Mouse (Mus musculus) midbrain, embryonic 15.5 days (tissue): Measurements from ENCODE around the gene Tent2. TPM values are rescaled to one million over a fixed set of nuclear protein-coding genes. Genes with fewer than 3 reads are reported as not detected.
A peak's percentile ranks its signal among the peaks of the same experiment; 100 is the strongest.

ENCODE experiments used
- ATAC-seq: fragments of 200-750 bp; cut with Nextera tagmentation; replicated peaks from 2 replicates; pipeline ENCODE4 v1.8.0; 2017; ENCODE audit warnings: moderate TSS enrichment
- H3K27ac ChIP-seq: fragments of 300-500 bp; sonication (generic); 2 replicates; pipeline ENCODE4 v1.5.1; 2015; ENCODE audit warnings: mild to moderate bottlenecking, inconsistent platforms
- H3K27me3 ChIP-seq: fragments of 300-500 bp; sonication (generic); replicated peaks from 2 replicates; pipeline ENCODE4 v1.6.1; 2015; ENCODE audit warnings: inconsistent platforms
- H3K36me3 ChIP-seq: fragments of 300-500 bp; sonication (generic); replicated peaks from 2 replicates; pipeline ENCODE4 v1.6.1; 2015; ENCODE audit warnings: inconsistent platforms
- H3K4me1 ChIP-seq: fragments of 300-500 bp; sonication (generic); 2 replicates; pipeline ENCODE4 v1.6.1; 2015; ENCODE audit warnings: inconsistent platforms
- H3K4me2 ChIP-seq: fragments of 300-500 bp; sonication (generic); 2 replicates; pipeline ENCODE4 v1.6.1; 2015; ENCODE audit warnings: inconsistent platforms, mild to moderate bottlenecking, moderate library complexity
- H3K4me3 ChIP-seq: fragments of 300-500 bp; sonication (generic); 2 replicates; pipeline ENCODE4 v1.5.1; 2015; ENCODE audit warnings: mild to moderate bottlenecking, inconsistent platforms
- H3K9ac ChIP-seq: fragments of 300-500 bp; sonication (generic); 2 replicates; pipeline ENCODE4 v1.6.1; 2015; ENCODE audit warnings: mild to moderate bottlenecking, inconsistent platforms
- H3K9me3 ChIP-seq: fragments of 300-500 bp; sonication (generic); 2 replicates; pipeline ENCODE4 v1.6.1; 2016; ENCODE audit warnings: inconsistent platforms
- WGBS: fragments of 180-500 bp; shearing (Covaris S2); methylation state at CpG from one replicate; pipeline ENCODE4 v1.1.7; 2015; ENCODE audit warnings: mixed read lengths; 5-methylcytosine and 5-hydroxymethylcytosine counted together
- polyA plus RNA-seq: library from polyadenylated mRNA; unstranded; fragments of >200 nt; fragmentation: Nextera tagmentation; extraction: Ambion mirVana; gene quantifications from 2 replicates; pipeline ENCODE4 v1.2.1, GENCODE M21; 2015

Gene Tent2
- polyA plus RNA-seq, 1 experiment from 2014 or later: 36.1 TPM

- no peak overlapping the region for H3K4me2 ChIP-seq
- H3K4me3 ChIP-seq: no peak overlapping the region
- ATAC-seq: no peak
- no peak overlapping the region for H3K9ac ChIP-seq
- no peaks in the 10 kb centered on the region for H3K36me3 ChIP-seq
- no peaks in the 10 kb centered on the region for H3K27me3 ChIP-seq
- 91% methylated on average over 1 of the region's 1 CpGs for WGBS
- H3K9me3 ChIP-seq: no peaks in the 10 kb centered on the region
- no peak overlapping the region for H3K27ac ChIP-seq
- no peaks in the 10 kb centered on the region for H3K4me1 ChIP-seq
Measured at GRCm38 (mm10) chr13:93136251-93136650, 55.9 kb downstream of the Tent2 start.

GRCm38 (mm10) chr13:93135501-93135900 lies 56.7 kb downstream of the Tent2 start:
- H3K9me3 ChIP-seq: no peaks in the 10 kb centered on the region
- WGBS: 88% methylated on average over 2 of the region's 2 CpGs
- no peak for ATAC-seq
- no peaks in the 10 kb centered on the region for H3K36me3 ChIP-seq
- H3K4me3 ChIP-seq: no peak overlapping the region
- H3K9ac ChIP-seq: no peak overlapping the region
- no peak overlapping the region for H3K4me2 ChIP-seq
- H3K4me1 ChIP-seq: no peaks in the 10 kb centered on the region
- no peaks in the 10 kb centered on the region for H3K27me3 ChIP-seq
- no peak overlapping the region for H3K27ac ChIP-seq

GRCm38 (mm10) chr13:93130674-93131073 lies 61.5 kb downstream of the Tent2 start:
- H3K9ac ChIP-seq: no peak overlapping the region
- H3K4me1 ChIP-seq: no peaks in the 10 kb centered on the region
- no peaks in the 10 kb centered on the region for H3K36me3 ChIP-seq
- ATAC-seq: no peak
- H3K4me3 ChIP-seq: no peak overlapping the region
- WGBS: 91% methylated on average over 3 of the region's 3 CpGs
- H3K9me3 ChIP-seq: no peaks in the 10 kb centered on the region
- H3K27ac ChIP-seq: no peak overlapping the region
- H3K27me3 ChIP-seq: no peaks in the 10 kb centered on the region
- no peak overlapping the region for H3K4me2 ChIP-seq

DNA sequence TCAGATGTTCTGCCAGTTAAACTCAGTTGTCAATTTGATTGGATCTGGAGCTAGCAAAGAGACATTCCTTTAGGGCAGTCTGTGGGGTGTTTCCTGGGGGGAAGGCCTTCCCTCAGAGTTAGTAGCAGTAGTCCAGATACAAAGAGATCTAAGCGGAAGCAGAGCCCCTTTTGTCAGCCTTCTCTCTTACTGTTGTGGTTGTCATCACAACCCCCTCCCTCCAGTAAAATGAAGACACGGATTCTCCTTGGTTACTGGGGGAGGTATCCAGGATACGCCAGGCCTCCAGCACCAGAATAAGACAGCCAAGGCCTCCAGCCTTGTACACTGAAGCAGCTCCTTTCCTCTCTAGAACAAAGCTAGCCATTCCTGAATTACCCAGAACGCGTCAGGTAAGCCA lies 63.2 kb downstream of the Tent2 start:
- Histone ChIP-seq H3K4me2 (no peak overlapping the region), H3K4me3 (no peak overlapping the region), H3K9ac (no peak overlapping the region), H3K27ac (0 out of 2 replicates have a peak overlapping the region, but pooled peaks have one; percentile 11), H3K36me3 (no peaks in the 10 kb centered on the region), H3K27me3 (no peaks in the 10 kb centered on the region), H3K4me1 (no peaks in the 10 kb centered on the region), H3K9me3 (no peaks in the 10 kb centered on the region)
- peak; percentile 54 for ATAC-seq
- 38% methylated on average over 5 of the region's 5 CpGs for WGBS

DNA sequence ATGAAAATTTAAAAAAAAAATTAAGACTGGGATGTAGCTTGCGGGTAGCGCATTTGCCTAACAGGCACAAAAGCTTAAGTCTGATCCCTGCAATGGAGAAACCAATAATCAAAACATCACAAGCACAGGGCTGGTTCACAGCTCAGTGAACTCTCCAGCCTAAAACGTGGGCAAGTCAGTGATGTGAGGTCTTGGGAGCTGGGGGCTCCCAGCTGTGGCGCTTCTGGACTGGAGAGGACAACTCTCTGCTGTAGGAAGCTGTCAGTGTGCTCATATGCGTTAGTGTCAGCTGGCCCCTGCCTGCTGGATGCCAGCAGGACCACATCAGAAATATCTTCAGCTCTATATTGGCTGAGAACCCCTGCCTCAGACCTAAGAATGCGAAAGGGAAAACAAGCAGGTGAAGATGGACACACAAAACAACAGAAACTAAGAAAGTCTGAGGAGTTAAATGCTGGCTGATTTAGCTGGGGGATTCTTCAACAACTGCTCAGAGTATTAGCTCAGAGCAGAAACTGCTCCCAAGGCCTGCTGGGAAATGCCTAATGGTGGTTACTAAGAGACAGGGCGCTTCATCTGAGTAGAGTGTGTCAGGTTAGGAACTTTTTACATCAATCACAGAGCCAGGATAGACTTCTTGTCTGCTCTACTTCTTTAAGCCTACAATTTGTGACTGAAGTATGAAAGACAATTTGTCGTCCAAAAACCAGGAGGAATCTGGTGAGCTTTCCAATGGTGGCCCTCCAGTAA lies 63.9 kb downstream of the Tent2 start:
- H3K36me3 ChIP-seq: no peaks in the 10 kb centered on the region
- no peaks in the 10 kb centered on the region for H3K9me3 ChIP-seq
- no peaks in the 10 kb centered on the region for H3K27me3 ChIP-seq
- H3K4me1 ChIP-seq: no peaks in the 10 kb centered on the region
- H3K27ac ChIP-seq: 0 out of 2 replicates have a peak overlapping the region, but pooled peaks have one; percentile 11
- ATAC-seq: no peak
- H3K4me2 ChIP-seq: no peak overlapping the region
- H3K9ac ChIP-seq: no peak overlapping the region
- 62% methylated on average over 8 of the region's 8 CpGs for WGBS
- no peak overlapping the region for H3K4me3 ChIP-seq

- H3K9ac ChIP-seq: no peak overlapping the region
- H3K4me1 ChIP-seq: no peaks in the 10 kb centered on the region
- 88% methylated on average over 9 of the region's 9 CpGs for WGBS
- no peak for ATAC-seq
- H3K9me3 ChIP-seq: no peaks in the 10 kb centered on the region
- no peaks in the 10 kb centered on the region for H3K27me3 ChIP-seq
- H3K36me3 ChIP-seq: no peaks in the 10 kb centered on the region
- no peak overlapping the region for H3K4me2 ChIP-seq
- no peak overlapping the region for H3K4me3 ChIP-seq
- H3K27ac ChIP-seq: no peak overlapping the region
Measured at GRCm38 (mm10) chr13:93122321-93122720, 69.9 kb downstream of the Tent2 start.

- no peaks in the 10 kb centered on the region for H3K36me3 ChIP-seq
- H3K9ac ChIP-seq: no peak overlapping the region
- no peaks in the 10 kb centered on the region for H3K4me1 ChIP-seq
- no peak overlapping the region for H3K4me3 ChIP-seq
- ATAC-seq: no peak
- no peaks in the 10 kb centered on the region for H3K27me3 ChIP-seq
- 83% methylated on average over 7 of the region's 7 CpGs for WGBS
- no peak overlapping the region for H3K4me2 ChIP-seq
- H3K27ac ChIP-seq: no peak overlapping the region
- no peaks in the 10 kb centered on the region for H3K9me3 ChIP-seq
Measured at GRCm38 (mm10) chr13:93117241-93117640, 74.9 kb downstream of the Tent2 start.

DNA sequence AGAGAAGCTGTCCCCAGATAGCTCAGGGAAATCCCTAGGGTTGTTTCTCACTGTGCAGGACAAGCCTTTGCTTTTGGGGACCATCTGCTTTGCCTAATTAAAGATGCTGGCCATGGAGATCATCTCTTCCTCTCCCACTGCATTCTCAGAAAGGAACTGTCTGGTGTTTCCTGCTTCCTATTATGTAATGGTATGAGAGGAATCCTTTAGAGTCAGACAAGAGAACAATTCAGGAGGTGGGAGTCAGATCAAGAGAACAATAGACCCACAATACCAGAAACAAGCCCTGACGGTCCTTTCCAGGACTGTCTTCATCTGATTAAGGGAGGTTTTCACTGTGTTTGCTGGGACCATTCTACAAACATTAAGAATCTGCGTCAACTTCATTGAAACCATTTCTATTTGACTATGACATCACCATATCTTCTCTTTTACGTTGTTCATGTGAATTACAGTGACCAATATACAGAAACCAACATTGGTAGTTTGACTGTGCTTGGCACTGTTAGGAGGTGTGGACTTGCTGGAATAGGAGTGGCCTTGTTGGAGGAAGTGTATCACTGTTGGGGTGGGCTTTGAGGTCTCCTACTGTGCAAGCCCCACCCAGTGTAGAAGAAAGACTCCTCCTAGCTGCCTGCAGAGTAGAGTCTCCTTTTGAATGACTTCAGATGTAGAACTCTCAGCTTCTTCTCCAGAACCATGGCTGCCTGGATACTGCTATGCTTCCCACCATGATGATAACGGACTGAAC lies 89.7 kb downstream of the Tent2 start:
- Histone ChIP-seq H3K4me1 (no peaks in the 10 kb centered on the region), H3K27ac (no peak overlapping the region), H3K9me3 (no peaks in the 10 kb centered on the region), H3K9ac (no peak overlapping the region), H3K4me2 (no peak overlapping the region), H3K36me3 (no peaks in the 10 kb centered on the region), H3K4me3 (no peak overlapping the region), H3K27me3 (no peaks in the 10 kb centered on the region)
- WGBS: 58% methylated on average over 4 of the region's 4 CpGs
- ATAC-seq: no peak

- Histone ChIP-seq H3K9ac (no peak overlapping the region), H3K4me3 (no peak overlapping the region), H3K27ac (no peak overlapping the region), H3K36me3 (no peaks in the 10 kb centered on the region), H3K4me1 (no peaks in the 10 kb centered on the region), H3K27me3 (no peaks in the 10 kb centered on the region), H3K9me3 (no peaks in the 10 kb centered on the region), H3K4me2 (no peak overlapping the region)
- 76% methylated on average over 3 of the region's 3 CpGs for WGBS
- no peak for ATAC-seq
Measured at GRCm38 (mm10) chr13:93098596-93098995, 93.6 kb downstream of the Tent2 start.

DNA sequence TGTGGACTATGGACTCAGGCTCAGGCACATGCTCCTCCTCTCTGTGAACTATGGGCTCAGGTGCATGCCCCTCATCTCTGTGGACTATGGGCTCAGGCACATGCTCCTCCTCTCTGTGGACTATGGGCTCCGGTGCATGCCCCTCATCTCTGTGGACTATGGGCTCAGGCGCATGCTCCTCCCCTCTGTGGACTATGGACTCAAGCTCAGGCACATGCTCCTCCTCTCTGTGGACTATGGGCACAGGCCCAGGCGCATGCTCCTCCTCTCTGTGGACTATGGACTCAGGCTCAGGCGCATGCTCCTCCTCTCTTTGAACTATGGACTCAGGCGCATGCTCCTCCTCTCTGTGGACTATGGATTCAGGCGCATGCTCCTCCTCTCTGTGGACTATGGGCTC lies 95.5 kb downstream of the Tent2 start:
- WGBS: 96% methylated on average over 6 of the region's 6 CpGs
- no peaks in the 10 kb centered on the region for H3K4me1 ChIP-seq

More for the DNA sequence above, 95.5 kb downstream of the Tent2 start:
- Histone ChIP-seq H3K27ac (no peak overlapping the region), H3K36me3 (no peaks in the 10 kb centered on the region), H3K9me3 (no peaks in the 10 kb centered on the region), H3K27me3 (no peaks in the 10 kb centered on the region), H3K9ac (no peak overlapping the region), H3K4me3 (no peak overlapping the region), H3K4me2 (no peak overlapping the region)
- ATAC-seq: no peak
